Mouse (Mus musculus) liver, embryonic 12.5 days (tissue): ENCODE results near the gene Tmod2. TPM values are rescaled to one million over a fixed set of nuclear protein-coding genes. Genes with fewer than 3 reads are reported as not detected.
A peak's percentile ranks its signal among the peaks of the same experiment; 100 is the strongest.
"Not testable (repeated sequence)": the region's sequence is repeated elsewhere in the genome, so short reads cannot be mapped to it uniquely, and the experiment has no call there.

Experiments used
- ATAC-seq: fragments of 200-750 bp; cut with Nextera tagmentation; 2 replicates; pipeline ENCODE4 v1.8.0; 2017; ENCODE audit warnings: moderate number of reproducible peaks, mild to moderate bottlenecking, moderate library complexity
- H3K27ac ChIP-seq: fragments of 300-500 bp; sonication (generic); 2 replicates; pipeline ENCODE4 v1.5.1; 2016; ENCODE audit warnings: mild to moderate bottlenecking
- H3K27me3 ChIP-seq: fragments of 300-500 bp; sonication (generic); replicated peaks from 2 replicates; pipeline ENCODE4 v1.6.1; 2016; ENCODE audit warnings: mild to moderate bottlenecking, moderate library complexity
- H3K36me3 ChIP-seq: fragments of 300-500 bp; sonication (generic); 2 replicates; pipeline ENCODE4 v1.6.1; 2016; ENCODE audit warnings: mild to moderate bottlenecking, moderate library complexity
- H3K4me1 ChIP-seq: fragments of 300-500 bp; sonication (generic); 2 replicates; pipeline ENCODE4 v1.6.1; 2016
- H3K4me2 ChIP-seq: fragments of 300-500 bp; sonication (generic); 2 replicates; pipeline ENCODE4 v1.6.1; 2016; ENCODE audit warnings: mild to moderate bottlenecking, moderate library complexity
- H3K4me3 ChIP-seq: fragments of 300-500 bp; sonication (generic); 2 replicates; pipeline ENCODE4 v1.5.1; 2016; ENCODE audit warnings: mild to moderate bottlenecking, moderate library complexity
- H3K9ac ChIP-seq: fragments of 300-500 bp; sonication (generic); 2 replicates; pipeline ENCODE4 v1.6.1; 2016; ENCODE audit warnings: mild to moderate bottlenecking, moderate library complexity
- H3K9me3 ChIP-seq: fragments of 300-500 bp; sonication (generic); replicated peaks from 2 replicates; pipeline ENCODE4 v1.6.1; 2016; ENCODE audit warnings: mild to moderate bottlenecking, moderate library complexity
- WGBS: fragments of 180-500 bp; shearing (Covaris S2); methylation state at CpG from one replicate; pipeline ENCODE4 v1.1.7; 2016; ENCODE audit not compliant: insufficient replicate concordance; 5-methylcytosine and 5-hydroxymethylcytosine counted together
- polyA plus RNA-seq: library from polyadenylated mRNA; unstranded; fragments of >200 nt; fragmentation: Nextera tagmentation; extraction: Ambion mirVana; gene quantifications from 2 replicates; pipeline ENCODE4 v1.2.1, GENCODE M21; 2016

Gene Tmod2
- polyA plus RNA-seq, 1 experiment from 2014 or later = 0.69 TPM

- H3K4me1 ChIP-seq = peaks cover 8% of the 10 kb centered on the region; the same call in 1 of the 2 replicates
- no peaks in the 10 kb centered on the region for H3K36me3 ChIP-seq
- H3K27me3 ChIP-seq = peaks cover 37% of the 10 kb centered on the region
- peak within 1 kb of the TSS; percentile 49 for H3K27ac ChIP-seq
- no peaks in the 10 kb centered on the region for H3K9me3 ChIP-seq
- H3K9ac ChIP-seq = peak within 1 kb of the TSS; percentile 65
- ATAC-seq = peak; percentile 74
- peak within 1 kb of the TSS; percentile 65 for H3K4me3 ChIP-seq
- under 1% methylated on average over 80 of the region's 94 CpGs for WGBS
- peak within 1 kb of the TSS; percentile 87 for H3K4me2 ChIP-seq
Observed at GRCm38 (mm10) chr9:75625556-75626307, 14.6 kb upstream of the Tmod2 start, which contains the start of gene Lysmd2. TSS of gene Lysmd2 (plus strand) at chr9:75625741.

- Histone ChIP-seq H3K27ac (no peak overlapping the region), H3K9ac (peak overlapping the region; percentile 65)
- peak; percentile 48 for ATAC-seq
Observed at GRCm38 (mm10) chr9:75624983-75625555, 13.9 kb upstream of the Tmod2 start.

GRCm38 (mm10) chr9:75621428-75621827 lies 10.3 kb upstream of the Tmod2 start:
- H3K4me1 ChIP-seq = peaks cover 8% of the 10 kb centered on the region; the same call in 1 of the 2 replicates
- no peak overlapping the region for H3K4me2 ChIP-seq
- H3K36me3 ChIP-seq = no peaks in the 10 kb centered on the region
- H3K27ac ChIP-seq = no peak overlapping the region
- no peak overlapping the region for H3K4me3 ChIP-seq
- H3K9ac ChIP-seq = no peak overlapping the region
- peaks cover 29% of the 10 kb centered on the region for H3K27me3 ChIP-seq
- no peak for ATAC-seq
- H3K9me3 ChIP-seq = no peaks in the 10 kb centered on the region
- WGBS = 68% methylated on average over 3 of the region's 3 CpGs

More at GRCm38 (mm10) chr9:75624983-75625555, 13.9 kb upstream of the Tmod2 start:
- H3K9me3 ChIP-seq = no peaks in the 10 kb centered on the region
- H3K4me3 ChIP-seq = peak overlapping the region; percentile 65
- H3K4me1 ChIP-seq = peaks cover 8% of the 10 kb centered on the region; the same call in 1 of the 2 replicates
- no peaks in the 10 kb centered on the region for H3K36me3 ChIP-seq
- H3K4me2 ChIP-seq = peak overlapping the region; percentile 87
- peaks cover 37% of the 10 kb centered on the region for H3K27me3 ChIP-seq
- 18% methylated on average over 18 of the region's 18 CpGs for WGBS

GRCm38 (mm10) chr9:75619761-75620160 lies 8.6 kb upstream of the Tmod2 start:
- peaks cover 12% of the 10 kb centered on the region for H3K27me3 ChIP-seq
- H3K4me2 ChIP-seq, H3K9me3 ChIP-seq, H3K36me3 ChIP-seq, H3K4me3 ChIP-seq, H3K4me1 ChIP-seq, H3K9ac ChIP-seq, H3K27ac ChIP-seq, ATAC-seq: not testable (repeated sequence)
- WGBS = 84% methylated on average over 2 of the region's 2 CpGs

- H3K4me2 ChIP-seq = no peak overlapping the region
- ATAC-seq = no peak
- no peak overlapping the region for H3K27ac ChIP-seq
- H3K36me3 ChIP-seq = no peaks in the 10 kb centered on the region
- 69% methylated on average over 6 of the region's 6 CpGs for WGBS
- no peaks in the 10 kb centered on the region for H3K4me1 ChIP-seq
- peaks cover 4% of the 10 kb centered on the region; the same call in 1 of the 2 replicates for H3K27me3 ChIP-seq
- no peak overlapping the region for H3K4me3 ChIP-seq
- no peaks in the 10 kb centered on the region for H3K9me3 ChIP-seq
- no peak overlapping the region for H3K9ac ChIP-seq
Observed at GRCm38 (mm10) chr9:75618836-75619400, 7.8 kb upstream of the Tmod2 start.

GRCm38 (mm10) chr9:75616560-75616959 lies 5.4 kb upstream of the Tmod2 start:
- no peak for ATAC-seq
- H3K4me3 ChIP-seq = no peak overlapping the region
- 56% methylated on average over 3 of the region's 3 CpGs for WGBS
- H3K4me1 ChIP-seq = no peaks in the 10 kb centered on the region
- H3K36me3 ChIP-seq = no peaks in the 10 kb centered on the region
- H3K4me2 ChIP-seq = no peak overlapping the region
- H3K27ac ChIP-seq = no peak overlapping the region
- no peaks in the 10 kb centered on the region for H3K9me3 ChIP-seq
- no peak overlapping the region for H3K9ac ChIP-seq
- H3K27me3 ChIP-seq = peaks cover 16% of the 10 kb centered on the region

GRCm38 (mm10) chr9:75609965-75610364 lies 1.2 kb downstream of the Tmod2 start:
- Histone ChIP-seq H3K9me3 (no peaks in the 10 kb centered on the region), H3K27me3 (peaks cover 49% of the 10 kb centered on the region), H3K4me2 (peak overlapping the region; percentile 72), H3K36me3 (no peaks in the 10 kb centered on the region), H3K9ac (no peak overlapping the region), H3K4me3 (no peak overlapping the region), H3K4me1 (no peaks in the 10 kb centered on the region), H3K27ac (no peak overlapping the region)
- 34% methylated on average over 16 of the region's 16 CpGs for WGBS
- no peak for ATAC-seq

GRCm38 (mm10) chr9:75609505-75609904 lies 1.6 kb downstream of the Tmod2 start:
- Histone ChIP-seq H3K4me1 (no peaks in the 10 kb centered on the region), H3K9me3 (no peaks in the 10 kb centered on the region), H3K36me3 (no peaks in the 10 kb centered on the region), H3K27ac (no peak overlapping the region), H3K4me2 (no peak overlapping the region), H3K9ac (no peak overlapping the region), H3K27me3 (peaks cover 49% of the 10 kb centered on the region), H3K4me3 (no peak overlapping the region)
- 24% methylated on average over 1 of the region's 1 CpGs for WGBS
- no peak for ATAC-seq

GRCm38 (mm10) chr9:75607496-75607895 lies 3.6 kb downstream of the Tmod2 start:
- no peaks in the 10 kb centered on the region for H3K36me3 ChIP-seq
- H3K27me3 ChIP-seq = peaks cover 42% of the 10 kb centered on the region
- H3K9me3 ChIP-seq = no peaks in the 10 kb centered on the region
- H3K9ac ChIP-seq = no peak overlapping the region
- ATAC-seq = no peak
- no peaks in the 10 kb centered on the region for H3K4me1 ChIP-seq
- H3K4me2 ChIP-seq = no peak overlapping the region
- WGBS = 70% methylated on average over 4 of the region's 4 CpGs
- no peak overlapping the region for H3K27ac ChIP-seq
- no peak overlapping the region for H3K4me3 ChIP-seq

GRCm38 (mm10) chr9:75601510-75601909 lies 9.6 kb downstream of the Tmod2 start:
- H3K4me1 ChIP-seq = no peaks in the 10 kb centered on the region
- no peak overlapping the region for H3K27ac ChIP-seq
- no peaks in the 10 kb centered on the region for H3K36me3 ChIP-seq
- no peak overlapping the region for H3K9ac ChIP-seq
- H3K4me2 ChIP-seq = no peak overlapping the region; the same call in 1 of the 2 replicates
- H3K27me3 ChIP-seq = 0 out of 2 replicates have a peak, but pooled peaks cover 3% of the 10 kb centered on the region
- 17% methylated on average over 12 of the region's 12 CpGs for WGBS
- H3K4me3 ChIP-seq = no peak overlapping the region
- no peak for ATAC-seq
- no peaks in the 10 kb centered on the region for H3K9me3 ChIP-seq

- no peak for ATAC-seq
- Histone ChIP-seq H3K4me3 (no peak overlapping the region), H3K4me1 (no peaks in the 10 kb centered on the region), H3K27me3 (0 out of 2 replicates have a peak, but pooled peaks cover 3% of the 10 kb centered on the region), H3K27ac (no peak overlapping the region), H3K9me3 (no peaks in the 10 kb centered on the region), H3K36me3 (no peaks in the 10 kb centered on the region), H3K4me2 (no peak overlapping the region), H3K9ac (no peak overlapping the region)
- WGBS = 68% methylated on average over 7 of the region's 7 CpGs
Observed at GRCm38 (mm10) chr9:75600166-75600934, 10.8 kb downstream of the Tmod2 start.
